Mouse (Mus musculus) left cerebral cortex, postnatal 4 days (tissue): ENCODE measurements around the gene Rpl36-ps4. TPM values are rescaled to one million over a fixed set of nuclear protein-coding genes. Genes with fewer than 3 reads are reported as not detected.
A peak's percentile ranks its signal among the peaks of the same experiment; 100 is the strongest.

ENCODE experiments used
- DNase-seq: peaks from one replicate; pipeline ENCODE4 v3.0.0-alpha.2; 2022
- intact Hi-C: fragments of 180-260 bp; cut with DNase I; formaldehyde crosslinking; loops from one replicate; pipeline ENCODE4 v1.15.1; 2025
- total RNA-seq, 2 experiments: library from RNA; stranded (reverse); gene quantifications; 2 replicates each; pipeline ENCODE4 v1.2.3; 2021

Gene Rpl36-ps4
- total RNA-seq, result not detected

DNA sequence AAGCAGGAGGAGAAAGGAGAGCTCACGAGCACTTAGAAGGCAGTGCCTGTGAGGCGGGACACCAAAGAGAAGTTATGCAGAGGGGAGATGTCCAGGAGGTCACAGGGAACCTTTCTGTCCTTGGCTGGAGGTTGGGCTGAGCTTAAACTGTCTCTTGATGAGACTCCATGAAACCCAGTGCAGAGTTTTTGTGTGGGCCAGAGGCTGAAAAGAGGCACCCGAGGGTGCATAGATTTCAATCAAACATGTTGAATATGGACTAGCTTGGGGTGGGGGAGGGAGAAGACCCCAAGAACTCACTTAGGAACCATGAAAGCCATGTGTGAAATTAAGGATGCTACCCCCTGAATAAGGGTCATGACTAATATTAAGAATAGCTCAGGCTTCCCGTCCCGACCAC, at the start of gene Rpl36-ps4:
TSS of gene Rpl36-ps4 (plus strand) at position 301 of the 400 bp plus-strand sequence.
- intact Hi-C loops, result no loop called here
- no peak for DNase-seq

GRCm38 (mm10) chr17:87871461-87872126, 49.2 kb upstream of the Rpl36-ps4 start:
- intact Hi-C loops, result loop anchor here (10.0 kb wide), 1 partner anchor 177 kb away; no protein-coding TSS in a partner anchor
- no peak for DNase-seq

DNA sequence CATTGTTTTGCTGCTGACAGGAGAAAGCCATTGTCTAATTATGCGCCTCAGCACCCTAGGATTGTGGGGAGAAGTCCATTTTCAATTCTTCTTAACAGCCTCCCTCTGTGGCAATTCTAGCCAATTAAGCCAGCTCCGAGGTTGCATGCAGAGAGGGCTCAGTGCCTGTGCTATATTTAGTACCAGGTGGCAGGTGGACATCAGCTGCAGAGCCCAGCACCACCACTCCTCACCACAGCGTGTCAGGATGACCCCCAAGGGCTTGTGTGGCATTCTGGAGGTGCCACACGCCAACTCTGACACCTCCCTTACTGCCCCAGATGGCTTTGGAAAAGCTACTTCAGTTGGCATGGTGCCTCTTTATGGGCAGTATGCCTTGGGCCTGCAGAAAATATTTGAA, 48.5 kb upstream of the Rpl36-ps4 start:
- DNase-seq, result peak; percentile 72
- intact Hi-C loops, result loop anchor here (10.0 kb wide), 1 partner anchor 177 kb away; no protein-coding TSS in a partner anchor

DNA sequence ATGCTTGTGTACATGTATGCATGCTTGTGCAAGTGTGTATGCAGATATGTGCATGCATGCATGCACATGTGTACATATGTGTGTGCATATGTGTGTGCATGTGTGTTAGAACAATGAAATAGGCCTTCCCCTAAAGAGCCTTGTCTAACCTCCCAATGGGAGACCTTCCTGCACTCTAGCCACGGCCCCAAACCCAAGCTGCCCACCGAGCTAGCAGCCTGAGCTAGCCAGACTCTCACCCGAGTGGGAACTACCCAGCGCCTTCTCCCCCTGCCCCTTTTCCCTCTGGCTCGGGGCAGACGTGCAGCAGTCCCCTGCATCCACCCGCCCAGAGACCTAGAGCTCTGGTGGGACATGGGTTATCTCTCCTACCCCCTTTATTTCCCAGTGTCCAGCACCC, 47.3 kb upstream of the Rpl36-ps4 start:
- intact Hi-C loops, result loop anchor here (10.0 kb wide), 1 partner anchor 179 kb away; no protein-coding TSS in a partner anchor
- DNase-seq, result no peak

DNA sequence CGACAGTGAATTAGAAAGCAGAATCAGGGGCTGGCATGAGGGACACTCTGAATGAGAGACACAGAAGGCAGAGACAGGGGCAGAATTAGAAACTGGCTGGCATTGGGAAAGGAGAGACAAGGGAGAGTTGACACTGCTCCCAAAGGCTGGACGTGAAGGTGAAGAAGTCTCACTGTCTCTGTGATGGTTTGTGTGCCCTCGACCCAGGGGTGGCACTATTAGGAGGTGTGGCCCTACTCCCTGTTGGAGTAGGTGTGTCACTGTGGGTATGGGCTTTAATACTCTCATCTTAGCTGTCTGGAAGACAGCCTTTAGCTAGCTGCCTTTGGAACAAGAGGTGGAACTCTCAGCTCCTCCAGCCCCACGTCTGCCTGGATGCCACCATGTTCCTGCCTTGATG, 46.8 kb upstream of the Rpl36-ps4 start:
- intact Hi-C loops, result loop anchor here (10.0 kb wide), 1 partner anchor 179 kb away; no protein-coding TSS in a partner anchor
- DNase-seq, result no peak

DNA sequence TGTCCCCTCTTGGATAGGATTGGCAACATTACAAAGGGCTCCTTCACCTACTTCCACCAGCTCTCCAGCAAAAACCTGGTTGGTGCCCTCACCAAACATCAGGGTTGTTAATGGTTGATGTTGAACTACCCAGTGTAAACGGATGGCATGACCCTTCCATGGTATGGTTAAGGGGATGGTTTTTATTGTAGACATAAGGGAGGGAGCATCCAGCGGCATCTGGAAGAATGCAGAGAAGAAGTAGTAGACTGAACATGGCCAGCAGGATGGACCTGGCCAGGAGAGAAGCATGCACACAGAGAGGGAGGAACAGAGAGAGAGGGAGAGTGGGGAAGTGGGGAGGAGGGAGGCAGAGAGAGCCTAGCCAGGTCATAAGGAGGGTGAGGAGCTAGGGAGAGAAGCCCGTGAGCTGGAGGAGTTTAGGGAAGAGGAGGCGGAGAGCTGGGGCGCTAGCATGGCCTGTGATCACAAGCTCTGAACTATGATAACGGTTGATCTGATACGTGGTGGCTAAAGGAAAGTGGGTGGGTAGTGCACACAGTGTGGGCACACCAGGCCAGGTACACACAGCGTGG, 45.3 kb upstream of the Rpl36-ps4 start:
- intact Hi-C loops, result loop anchor here (10.0 kb wide), 1 partner anchor 181 kb away; no protein-coding TSS in a partner anchor
- no peak for DNase-seq

GRCm38 (mm10) chr17:87876295-87877000, 44.3 kb upstream of the Rpl36-ps4 start:
- no peak for DNase-seq
- intact Hi-C loops, result loop anchor here (10.0 kb wide), 1 partner anchor 182 kb away; no protein-coding TSS in a partner anchor

- intact Hi-C loops, result loop anchor here (10.0 kb wide), 1 partner anchor 183 kb away; no protein-coding TSS in a partner anchor
- peak; percentile 57 for DNase-seq
Measured at GRCm38 (mm10) chr17:87877207-87878073, 43.3 kb upstream of the Rpl36-ps4 start.

GRCm38 (mm10) chr17:87878556-87879483, 42.0 kb upstream of the Rpl36-ps4 start:
- intact Hi-C loops, result loop anchor here (10.0 kb wide), 1 partner anchor 184 kb away; no protein-coding TSS in a partner anchor
- no peak for DNase-seq

DNA sequence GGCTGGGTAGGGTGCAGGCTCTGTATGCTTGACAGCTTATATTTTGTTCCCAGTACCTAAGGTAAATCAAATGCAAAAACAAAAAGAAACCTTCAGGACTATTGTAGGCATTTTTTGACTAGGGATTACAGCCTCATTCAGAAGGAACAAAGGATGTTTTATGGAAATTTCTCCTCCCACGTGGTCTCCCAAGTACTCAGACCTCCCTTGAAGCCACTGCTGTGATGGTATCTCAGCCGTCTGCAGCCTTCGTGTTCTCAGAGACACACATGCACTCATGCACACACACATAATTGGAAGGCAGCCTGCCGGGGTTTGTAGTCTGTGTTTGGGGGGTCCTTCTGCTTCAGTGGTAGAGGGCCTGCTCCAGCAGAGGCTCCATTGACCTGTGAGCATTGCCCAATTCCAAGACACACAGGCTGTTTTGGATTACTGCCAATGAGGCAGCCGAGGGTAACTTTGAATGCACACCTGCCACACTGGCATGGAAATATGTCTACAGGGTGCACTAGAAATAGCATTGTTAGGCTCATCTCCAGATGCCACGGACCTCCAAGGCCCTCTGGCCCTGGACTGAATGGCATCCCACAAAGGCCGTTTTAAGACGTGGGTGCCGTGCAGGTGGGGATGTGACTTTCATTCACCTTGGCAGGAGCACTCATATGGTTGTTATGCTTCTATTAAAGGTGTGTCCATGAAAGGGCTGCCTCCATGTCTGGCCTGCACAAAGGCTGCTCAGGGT, 41.1 kb upstream of the Rpl36-ps4 start:
- intact Hi-C loops, result loop anchor here (10.0 kb wide), 1 partner anchor 185 kb away; no protein-coding TSS in a partner anchor
- DNase-seq, result peak; percentile 24

GRCm38 (mm10) chr17:87882594-87882993, 38.2 kb upstream of the Rpl36-ps4 start:
- DNase-seq, result peak; percentile 43
- intact Hi-C loops, result no loop called here

GRCm38 (mm10) chr17:87897175-87897574, 23.6 kb upstream of the Rpl36-ps4 start:
- DNase-seq, result no peak
- intact Hi-C loops, result no loop called here

DNA sequence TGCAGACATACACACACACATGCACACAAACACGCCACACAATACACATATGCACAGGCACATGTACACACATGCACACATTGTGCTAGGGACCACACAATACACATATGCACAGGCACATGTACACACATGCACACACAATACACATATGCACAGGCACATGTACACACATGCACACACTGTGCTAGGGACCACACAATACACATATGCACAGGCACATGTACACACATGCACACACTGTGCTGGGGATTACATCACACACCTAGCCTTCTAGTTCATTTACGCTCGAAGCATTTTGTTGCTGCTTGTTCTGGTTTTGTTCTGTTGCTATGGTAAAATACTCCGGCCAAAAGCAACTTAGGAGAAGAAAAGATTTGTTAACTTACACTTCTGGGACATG, 20.1 kb upstream of the Rpl36-ps4 start:
- no peak for DNase-seq
- intact Hi-C loops, result no loop called here

- intact Hi-C loops, result no loop called here
- no peak for DNase-seq
Measured at GRCm38 (mm10) chr17:87901163-87901562, 19.6 kb upstream of the Rpl36-ps4 start.

- intact Hi-C loops, result no loop called here
- peak; percentile 21 for DNase-seq
Measured at GRCm38 (mm10) chr17:87903213-87903612, 17.6 kb upstream of the Rpl36-ps4 start.

DNA sequence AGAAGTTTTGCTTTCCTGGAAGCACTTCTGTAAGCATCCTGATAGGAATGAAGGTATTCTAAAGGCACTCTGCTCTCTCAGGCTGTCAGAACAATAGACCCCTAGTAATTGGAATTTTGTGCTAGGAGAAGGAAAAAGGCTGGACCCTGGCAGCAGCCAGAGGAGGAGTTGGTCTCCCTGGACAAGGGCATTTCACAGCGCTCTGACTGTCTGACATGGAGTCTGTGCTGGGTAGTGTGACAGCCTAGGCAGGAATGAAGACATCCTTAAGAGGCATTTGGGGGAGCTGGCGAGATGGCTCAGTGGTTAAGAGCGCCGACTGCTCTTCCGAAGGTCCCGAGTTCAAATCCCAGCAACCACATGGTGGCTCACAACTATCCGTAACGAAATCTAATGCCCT, 17.1 kb upstream of the Rpl36-ps4 start:
- no peak for DNase-seq
- intact Hi-C loops, result no loop called here

DNA sequence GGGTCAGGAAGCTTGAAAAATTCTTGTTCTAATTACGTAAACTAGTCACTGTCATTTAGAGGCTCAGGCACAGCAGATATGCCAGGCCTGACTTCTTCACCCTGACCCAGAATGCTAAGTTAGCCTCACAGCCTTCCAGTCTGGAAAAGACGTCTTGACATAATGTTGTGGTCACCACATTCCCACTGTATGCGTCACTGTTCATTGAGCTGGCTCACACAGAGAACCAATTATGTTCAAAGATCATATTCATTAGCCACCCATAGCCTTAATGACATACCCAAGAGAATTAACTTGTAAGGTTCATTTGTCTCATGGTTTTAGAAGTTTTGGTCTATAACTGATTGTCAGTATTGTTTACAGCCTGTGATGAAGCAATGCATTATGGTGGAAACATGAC, 5.4 kb upstream of the Rpl36-ps4 start:
- no peak for DNase-seq
- intact Hi-C loops, result no loop called here

DNA sequence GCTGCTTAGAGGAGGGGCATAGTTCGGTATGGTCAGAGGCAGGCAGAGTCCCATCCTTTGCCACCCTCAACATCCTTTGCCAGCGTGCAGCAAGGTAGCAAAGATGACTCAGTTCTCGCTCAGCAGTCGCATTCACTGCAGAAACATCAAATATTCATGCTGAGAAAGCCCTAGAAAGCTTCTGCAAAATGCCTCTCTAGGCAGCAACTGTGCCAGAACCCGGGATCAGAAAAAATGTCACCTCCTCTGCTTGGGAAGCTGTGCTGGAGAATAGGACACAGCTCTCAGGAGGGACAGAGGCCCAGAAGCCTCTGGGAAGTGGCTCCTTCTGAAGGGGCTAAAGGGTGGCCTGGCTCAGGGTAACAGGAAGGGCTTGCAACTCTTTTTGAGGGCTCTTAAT, 2.7 kb upstream of the Rpl36-ps4 start:
- intact Hi-C loops, result no loop called here
- DNase-seq, result no peak

DNA sequence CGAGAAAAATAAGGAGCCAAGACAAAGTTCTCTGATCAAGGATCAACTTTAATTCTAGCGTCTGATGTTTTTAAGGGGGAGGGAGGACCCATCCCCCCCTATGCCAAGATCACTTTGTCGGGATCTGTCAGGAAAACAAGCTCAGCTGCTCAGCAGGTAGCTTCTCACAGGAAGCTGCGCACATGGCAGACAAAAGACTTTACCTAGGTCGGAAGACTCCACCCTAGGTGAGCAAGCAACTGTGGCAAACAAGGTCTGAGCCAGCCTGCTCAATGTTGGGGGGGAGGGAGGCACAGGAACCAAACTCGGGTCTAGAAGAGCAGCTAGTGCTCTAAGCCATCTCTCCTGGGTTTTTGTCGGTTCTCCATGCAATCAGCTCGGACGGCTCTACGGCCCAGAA, 13.5 kb downstream of the Rpl36-ps4 start:
- intact Hi-C loops, result no loop called here
- no peak for DNase-seq
